Mouse (Mus musculus): ENCODE data around the gene Chchd3. TPM values are rescaled to one million over a fixed set of nuclear protein-coding genes. Genes with fewer than 3 reads are reported as not detected.

Chchd3 gene
- polyA plus RNA-seq, 1 experiment from 2014 or later, result 106 TPM

- 0 out of 2 replicates have a peak, but pooled peaks cover 3% of the 10 kb centered on the region for H3K4me1 ChIP-seq
- no peak for ATAC-seq (replicated peaks)
- WGBS, result 95% methylated on average over 1 of the region's 1 CpGs
- H3K4me2 ChIP-seq, result no peak overlapping the region
- no peaks in the 10 kb centered on the region for H3K9me3 ChIP-seq
- no peaks in the 10 kb centered on the region for H3K27me3 ChIP-seq (replicated peaks)
- H3K27ac ChIP-seq, result no peak overlapping the region
- no peak overlapping the region for H3K9ac ChIP-seq
- H3K4me3 ChIP-seq, result no peak overlapping the region
- no peaks in the 10 kb centered on the region for H3K36me3 ChIP-seq (replicated peaks)
Observed at GRCm38 (mm10) chr6:32993847-32994246, 66.2 kb downstream of the Chchd3 start.

GRCm38 (mm10) chr6:32990061-32990633 lies 69.9 kb downstream of the Chchd3 start:
- no peaks in the 10 kb centered on the region for H3K27me3 ChIP-seq (replicated peaks)
- no peak overlapping the region for H3K4me3 ChIP-seq
- H3K27ac ChIP-seq, result 0 out of 2 replicates have a peak overlapping the region, but pooled peaks have one; percentile 8
- no peak overlapping the region for H3K4me2 ChIP-seq
- H3K9ac ChIP-seq, result no peak overlapping the region
- H3K4me1 ChIP-seq, result 0 out of 2 replicates have a peak, but pooled peaks cover 3% of the 10 kb centered on the region
- no peaks in the 10 kb centered on the region for H3K36me3 ChIP-seq (replicated peaks)
- WGBS, result 63% methylated on average over 12 of the region's 12 CpGs
- no peaks in the 10 kb centered on the region for H3K9me3 ChIP-seq
- no peak for ATAC-seq (replicated peaks)

DNA sequence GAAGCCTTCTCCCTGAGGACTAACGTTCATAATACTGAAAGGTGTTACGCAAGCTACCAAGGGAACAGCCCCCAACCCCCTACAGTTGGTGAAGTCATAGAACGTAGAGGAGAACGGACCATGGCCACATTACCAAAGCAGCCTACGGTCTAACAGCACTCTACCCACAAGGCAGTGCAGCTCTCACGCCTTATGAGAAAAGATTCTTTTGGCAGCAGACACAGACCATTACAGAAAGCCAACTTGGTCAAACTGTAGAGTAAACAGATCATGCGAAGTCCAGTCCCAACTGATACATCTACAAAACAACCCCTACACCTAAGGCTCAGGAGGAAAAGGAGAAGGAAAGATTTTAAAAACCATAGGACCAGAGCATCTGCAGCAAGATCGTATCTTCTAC lies 71.5 kb downstream of the Chchd3 start:
- H3K4me3 ChIP-seq, result no peak overlapping the region
- H3K36me3 ChIP-seq (replicated peaks), result no peaks in the 10 kb centered on the region
- peaks cover 6% of the 10 kb centered on the region; the same call in 1 of the 2 replicates for H3K4me1 ChIP-seq
- no peak overlapping the region for H3K4me2 ChIP-seq
- ATAC-seq (replicated peaks), result no peak
- H3K27ac ChIP-seq, result no peak overlapping the region
- H3K9ac ChIP-seq, result no peak overlapping the region
- no peaks in the 10 kb centered on the region for H3K27me3 ChIP-seq (replicated peaks)
- no peaks in the 10 kb centered on the region for H3K9me3 ChIP-seq
- 94% methylated on average over 8 of the region's 8 CpGs for WGBS

GRCm38 (mm10) chr6:32983876-32984275 lies 76.2 kb downstream of the Chchd3 start:
- H3K27ac ChIP-seq, result no peak overlapping the region
- WGBS, result 58% methylated on average over 5 of the region's 5 CpGs
- ATAC-seq (replicated peaks), result no peak

DNA sequence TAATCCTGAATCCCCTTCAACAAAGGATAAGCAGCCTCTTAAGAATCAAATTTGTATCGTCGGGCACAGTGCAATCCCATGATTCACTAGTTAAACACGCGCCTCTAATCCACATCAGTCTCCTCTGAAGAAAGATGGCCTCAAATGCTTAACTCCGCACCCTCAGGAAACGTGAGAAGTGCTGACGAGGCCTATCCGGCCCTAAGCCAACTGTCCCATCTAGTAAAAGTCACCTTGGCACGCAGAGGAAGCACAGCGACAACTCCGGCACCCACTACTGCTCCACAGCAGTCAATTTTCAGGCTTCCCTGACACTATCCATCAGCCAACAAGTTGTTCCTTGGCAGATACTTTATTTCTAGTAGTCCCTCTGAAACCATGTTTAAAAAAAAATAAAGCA lies 78.8 kb downstream of the Chchd3 start:
- Histone ChIP-seq H3K27me3 (replicated peaks) (no peaks in the 10 kb centered on the region), H3K9me3 (no peaks in the 10 kb centered on the region), H3K27ac (no peak overlapping the region), H3K9ac (no peak overlapping the region), H3K4me1 (peaks cover 4% of the 10 kb centered on the region; the same call in 1 of the 2 replicates), H3K4me3 (no peak overlapping the region), H3K36me3 (replicated peaks) (no peaks in the 10 kb centered on the region), H3K4me2 (no peak overlapping the region)
- ATAC-seq (replicated peaks), result no peak
- WGBS, result 62% methylated on average over 11 of the region's 11 CpGs

More at GRCm38 (mm10) chr6:32983876-32984275, 76.2 kb downstream of the Chchd3 start:
- Histone ChIP-seq H3K4me3 (no peak overlapping the region), H3K9ac (no peak overlapping the region), H3K27me3 (replicated peaks) (no peaks in the 10 kb centered on the region), H3K4me1 (peaks cover 4% of the 10 kb centered on the region; the same call in 1 of the 2 replicates), H3K4me2 (no peak overlapping the region), H3K9me3 (no peaks in the 10 kb centered on the region), H3K36me3 (replicated peaks) (no peaks in the 10 kb centered on the region)

GRCm38 (mm10) chr6:32978811-32979210 lies 81.2 kb downstream of the Chchd3 start:
- Histone ChIP-seq H3K36me3 (replicated peaks) (no peaks in the 10 kb centered on the region), H3K4me1 (no peaks in the 10 kb centered on the region), H3K4me2 (no peak overlapping the region), H3K4me3 (no peak overlapping the region), H3K9ac (no peak overlapping the region), H3K9me3 (no peaks in the 10 kb centered on the region), H3K27me3 (replicated peaks) (no peaks in the 10 kb centered on the region), H3K27ac (no peak overlapping the region)
- WGBS, result 97% methylated on average over 3 of the region's 3 CpGs
- ATAC-seq (replicated peaks), result no peak

- Histone ChIP-seq H3K27ac (no peak overlapping the region), H3K9me3 (no peaks in the 10 kb centered on the region), H3K4me2 (no peak overlapping the region), H3K27me3 (replicated peaks) (no peaks in the 10 kb centered on the region), H3K4me1 (no peaks in the 10 kb centered on the region), H3K4me3 (no peak overlapping the region), H3K9ac (no peak overlapping the region), H3K36me3 (replicated peaks) (no peaks in the 10 kb centered on the region)
- no peak for ATAC-seq (replicated peaks)
Observed at GRCm38 (mm10) chr6:32971926-32972325, 88.1 kb downstream of the Chchd3 start.

- no peak for ATAC-seq (replicated peaks)
- H3K36me3 ChIP-seq (replicated peaks), result no peaks in the 10 kb centered on the region
- no peak overlapping the region for H3K27ac ChIP-seq
- WGBS, result 46% methylated on average over 2 of the region's 2 CpGs
- H3K4me3 ChIP-seq, result no peak overlapping the region
- H3K27me3 ChIP-seq (replicated peaks), result no peaks in the 10 kb centered on the region
- no peak overlapping the region for H3K4me2 ChIP-seq
- H3K4me1 ChIP-seq, result no peaks in the 10 kb centered on the region
- no peak overlapping the region for H3K9ac ChIP-seq
- H3K9me3 ChIP-seq, result no peaks in the 10 kb centered on the region
Observed at GRCm38 (mm10) chr6:32968971-32969370, 91.1 kb downstream of the Chchd3 start.

GRCm38 (mm10) chr6:32962048-32962447 lies 98.0 kb downstream of the Chchd3 start:
- Histone ChIP-seq H3K4me1 (0 out of 2 replicates have a peak, but pooled peaks cover 3% of the 10 kb centered on the region), H3K36me3 (replicated peaks) (no peaks in the 10 kb centered on the region), H3K4me2 (no peak overlapping the region), H3K4me3 (no peak overlapping the region), H3K27ac (no peak overlapping the region), H3K27me3 (replicated peaks) (no peaks in the 10 kb centered on the region), H3K9ac (no peak overlapping the region), H3K9me3 (no peaks in the 10 kb centered on the region)
- ATAC-seq (replicated peaks), result no peak
- WGBS, result 69% methylated on average over 3 of the region's 3 CpGs

- WGBS, result 65% methylated on average over 3 of the region's 3 CpGs
- Histone ChIP-seq H3K9ac (no peak overlapping the region), H3K9me3 (no peaks in the 10 kb centered on the region), H3K27me3 (replicated peaks) (no peaks in the 10 kb centered on the region), H3K27ac (no peak overlapping the region), H3K36me3 (replicated peaks) (no peaks in the 10 kb centered on the region), H3K4me1 (0 out of 2 replicates have a peak, but pooled peaks cover 3% of the 10 kb centered on the region), H3K4me2 (no peak overlapping the region), H3K4me3 (no peak overlapping the region)
- no peak for ATAC-seq (replicated peaks)
Observed at GRCm38 (mm10) chr6:32961477-32961876, 98.6 kb downstream of the Chchd3 start.

DNA sequence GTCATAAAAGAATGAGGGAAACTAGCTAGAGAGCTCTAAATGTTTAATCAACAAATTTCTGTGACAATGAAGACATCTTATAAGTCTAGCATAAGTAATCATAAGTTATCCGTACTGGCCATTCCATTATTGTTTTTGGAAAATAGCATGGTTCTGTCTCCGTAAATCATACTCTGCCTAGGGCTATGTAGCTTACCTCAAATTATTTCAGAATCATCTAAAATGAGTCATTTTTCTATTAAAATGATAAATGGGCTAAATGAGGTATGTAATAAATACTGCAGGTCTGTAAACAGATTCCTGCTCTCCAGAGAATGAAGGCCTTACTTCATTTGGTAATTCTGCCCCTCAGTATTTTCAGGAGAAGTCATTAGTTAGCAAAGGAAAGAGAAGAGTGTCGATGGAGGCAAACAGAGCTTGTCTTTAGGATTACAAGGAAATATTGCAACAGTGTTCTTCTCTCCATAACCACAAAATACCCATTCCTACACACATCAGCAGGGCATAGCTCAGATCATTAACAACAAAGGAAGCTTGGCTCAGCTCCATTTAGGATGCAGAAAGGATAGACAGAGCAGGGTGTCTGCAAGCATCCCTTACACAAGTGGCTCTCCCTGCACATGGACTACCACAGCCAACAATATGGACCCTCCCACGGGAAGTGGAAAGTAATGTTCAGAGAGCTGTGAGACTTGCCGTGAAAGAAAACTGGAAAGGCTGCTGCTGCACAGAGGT lies 100.1 kb downstream of the Chchd3 start:
- no peak for ATAC-seq (replicated peaks)
- Histone ChIP-seq H3K4me3 (no peak overlapping the region), H3K4me1 (0 out of 2 replicates have a peak, but pooled peaks cover 3% of the 10 kb centered on the region), H3K9ac (no peak overlapping the region), H3K4me2 (no peak overlapping the region), H3K27ac (no peak overlapping the region), H3K36me3 (replicated peaks) (no peaks in the 10 kb centered on the region), H3K27me3 (replicated peaks) (no peaks in the 10 kb centered on the region), H3K9me3 (no peaks in the 10 kb centered on the region)
- WGBS, result 68% methylated on average over 5 of the region's 5 CpGs

GRCm38 (mm10) chr6:32955481-32955880 lies 104.6 kb downstream of the Chchd3 start:
- H3K4me2 ChIP-seq, result no peak overlapping the region
- no peaks in the 10 kb centered on the region for H3K36me3 ChIP-seq (replicated peaks)
- no peaks in the 10 kb centered on the region for H3K9me3 ChIP-seq
- WGBS, result 46% methylated on average over 3 of the region's 3 CpGs
- no peaks in the 10 kb centered on the region for H3K27me3 ChIP-seq (replicated peaks)
- ATAC-seq (replicated peaks), result no peak
- no peak overlapping the region for H3K27ac ChIP-seq
- H3K4me1 ChIP-seq, result no peaks in the 10 kb centered on the region
- no peak overlapping the region for H3K4me3 ChIP-seq
- H3K9ac ChIP-seq, result no peak overlapping the region

- H3K4me1 ChIP-seq, result no peaks in the 10 kb centered on the region
- no peak overlapping the region for H3K4me2 ChIP-seq
- H3K4me3 ChIP-seq, result no peak overlapping the region
- no peak for ATAC-seq (replicated peaks)
- H3K9me3 ChIP-seq, result no peaks in the 10 kb centered on the region
- H3K36me3 ChIP-seq (replicated peaks), result no peaks in the 10 kb centered on the region
- H3K27ac ChIP-seq, result no peak overlapping the region
- no peak overlapping the region for H3K9ac ChIP-seq
- H3K27me3 ChIP-seq (replicated peaks), result no peaks in the 10 kb centered on the region
- 86% methylated on average over 4 of the region's 4 CpGs for WGBS
Observed at GRCm38 (mm10) chr6:32950973-32951372, 109.1 kb downstream of the Chchd3 start.
